Mouse (Mus musculus) erythroblast, embryonic 14.5 days (primary cell): ENCODE data around the gene Hoxc5. TPM values are rescaled to one million over a fixed set of nuclear protein-coding genes. Genes with fewer than 3 reads are reported as not detected.

ENCODE experiments used
- H3K27me3 ChIP-seq: 2 replicates; pipeline ENCODE4 v1.6.1; 2012; ENCODE audit warnings: inconsistent platforms; ENCODE audit not compliant: control insufficient read depth
- H3K36me3 ChIP-seq: 2 replicates; pipeline ENCODE4 v1.6.1; 2012; ENCODE audit warnings: mild to moderate bottlenecking, inconsistent platforms; ENCODE audit not compliant: control insufficient read depth
- H3K4me1 ChIP-seq: 2 replicates; pipeline ENCODE4 v1.6.1; 2012; ENCODE audit warnings: inconsistent platforms; ENCODE audit not compliant: control insufficient read depth
- H3K4me3 ChIP-seq: replicated peaks from 2 replicates; pipeline ENCODE3; 2012; ENCODE audit warnings: moderate library complexity, mild to moderate bottlenecking, inconsistent platforms
- H3K9me3 ChIP-seq: 2 replicates; pipeline ENCODE4 v1.6.1; 2012; ENCODE audit warnings: low read length, inconsistent platforms, mixed read lengths; ENCODE audit not compliant: control insufficient read depth
- GATA1 ChIP-seq: IDR thresholded peaks from 2 replicates; pipeline ENCODE4 v1.6.1; 2012; ENCODE audit warnings: low read length, inconsistent platforms, mixed read lengths
- TAL1 ChIP-seq: IDR thresholded peaks from 3 replicates; pipeline ENCODE4 v1.6.1; 2012; ENCODE audit warnings: low read length, inconsistent platforms, mixed read lengths
- polyA plus RNA-seq: library from polyadenylated mRNA; stranded (reverse); fragments of >175 nt; gene quantifications from 2 replicates; pipeline ENCODE4 v1.2.3, GENCODE M21; 2012

Gene Hoxc5
- polyA plus RNA-seq, 1 experiment = not detected

- peaks cover 97% of the 10 kb centered on the region for H3K27me3 ChIP-seq
- H3K4me1 ChIP-seq = no peaks in the 10 kb centered on the region
- no peak overlapping the region for H3K4me3 ChIP-seq
- TF ChIP-seq TAL1 (no peak), GATA1 (no peak)
- H3K36me3 ChIP-seq = no peaks in the 10 kb centered on the region
- H3K9me3 ChIP-seq = no peaks in the 10 kb centered on the region
Observed at GRCm38 (mm10) chr15:103021544-103021943, 54.3 kb downstream of the Hoxc5 start.

- TF ChIP-seq GATA1 (no peak), TAL1 (no peak)
- Histone ChIP-seq H3K36me3 (no peaks in the 10 kb centered on the region), H3K27me3 (peaks cover 97% of the 10 kb centered on the region), H3K9me3 (no peaks in the 10 kb centered on the region), H3K4me1 (no peaks in the 10 kb centered on the region), H3K4me3 (no peak overlapping the region)
Observed at GRCm38 (mm10) chr15:103024131-103024530, 56.9 kb downstream of the Hoxc5 start.

- TF ChIP-seq GATA1 (no peak), TAL1 (no peak)
- Histone ChIP-seq H3K36me3 (no peaks in the 10 kb centered on the region), H3K27me3 (peaks cover 99% of the 10 kb centered on the region), H3K9me3 (no peaks in the 10 kb centered on the region), H3K4me1 (no peaks in the 10 kb centered on the region), H3K4me3 (no peak overlapping the region)
Observed at GRCm38 (mm10) chr15:103027266-103028235, 60.3 kb downstream of the Hoxc5 start.

GRCm38 (mm10) chr15:103028916-103029512 is 61.8 kb downstream of the Hoxc5 start:
- Histone ChIP-seq H3K4me1 (no peaks in the 10 kb centered on the region), H3K4me3 (no peak overlapping the region), H3K27me3 (peaks cover 100% of the 10 kb centered on the region), H3K9me3 (no peaks in the 10 kb centered on the region; the same call in 1 of the 2 replicates), H3K36me3 (no peaks in the 10 kb centered on the region)
- no peak for TF ChIP-seq TAL1
- TF ChIP-seq GATA1 = no peak

GRCm38 (mm10) chr15:103030142-103030541 is 62.9 kb downstream of the Hoxc5 start:
- Histone ChIP-seq H3K9me3 (no peaks in the 10 kb centered on the region; the same call in 1 of the 2 replicates), H3K4me3 (no peak overlapping the region), H3K27me3 (peaks cover 100% of the 10 kb centered on the region), H3K36me3 (no peaks in the 10 kb centered on the region), H3K4me1 (no peaks in the 10 kb centered on the region)
- no peak for TF ChIP-seq GATA1

GRCm38 (mm10) chr15:103032167-103032566 is 64.9 kb downstream of the Hoxc5 start:
- Histone ChIP-seq H3K9me3 (no peaks in the 10 kb centered on the region; the same call in 1 of the 2 replicates), H3K4me1 (no peaks in the 10 kb centered on the region), H3K27me3 (peaks cover 100% of the 10 kb centered on the region), H3K4me3 (no peak overlapping the region), H3K36me3 (no peaks in the 10 kb centered on the region)
- TF ChIP-seq TAL1 (no peak), GATA1 (no peak)

- H3K36me3 ChIP-seq = no peaks in the 10 kb centered on the region
- no peak for TF ChIP-seq TAL1
- TF ChIP-seq GATA1 = no peak
- peaks cover 100% of the 10 kb centered on the region for H3K27me3 ChIP-seq
- no peak overlapping the region for H3K4me3 ChIP-seq
- H3K9me3 ChIP-seq = no peaks in the 10 kb centered on the region; the same call in 1 of the 2 replicates
- H3K4me1 ChIP-seq = no peaks in the 10 kb centered on the region
Observed at GRCm38 (mm10) chr15:103032646-103033575, 65.7 kb downstream of the Hoxc5 start.

- no peak for TF ChIP-seq TAL1
- no peak for TF ChIP-seq GATA1
- H3K9me3 ChIP-seq = no peaks in the 10 kb centered on the region; the same call in 1 of the 2 replicates
- no peaks in the 10 kb centered on the region for H3K4me1 ChIP-seq
- H3K36me3 ChIP-seq = no peaks in the 10 kb centered on the region
- peaks cover 100% of the 10 kb centered on the region for H3K27me3 ChIP-seq
- no peak overlapping the region for H3K4me3 ChIP-seq
Observed at GRCm38 (mm10) chr15:103034043-103034806, 67.0 kb downstream of the Hoxc5 start.
